Mouse (Mus musculus) limb, embryonic 15.5 days (tissue): ENCODE measurements at regions not wholly inside any gene's neighbourhood (a gene's known extent, or its start where the extent isn't known, plus 50 kb on each side); places are given as distances from the start of the nearest gene placed in this dataset.

Experiments
- ATAC-seq: fragments of 200-750 bp; cut with Nextera tagmentation; 2 replicates; pipeline ENCODE4 v1.8.0; 2017; ENCODE audit warnings: low read depth, moderate TSS enrichment; ENCODE audit not compliant: insufficient number of reproducible peaks, low FRiP score, low TSS enrichment
- H3K27ac ChIP-seq: fragments of 300-500 bp; sonication (generic); 2 replicates; pipeline ENCODE4 v1.5.1; 2015; ENCODE audit warnings: moderate library complexity, mild to moderate bottlenecking, inconsistent platforms
- H3K27me3 ChIP-seq: fragments of 300-500 bp; sonication (generic); 2 replicates; pipeline ENCODE4 v1.6.1; 2015; ENCODE audit warnings: inconsistent platforms
- H3K36me3 ChIP-seq: fragments of 300-500 bp; sonication (generic); 2 replicates; pipeline ENCODE4 v1.6.1; 2015; ENCODE audit warnings: inconsistent platforms
- H3K4me1 ChIP-seq: fragments of 300-500 bp; sonication (generic); 2 replicates; pipeline ENCODE4 v1.6.1; 2015; ENCODE audit warnings: inconsistent platforms
- H3K4me2 ChIP-seq: fragments of 300-500 bp; sonication (generic); 2 replicates; pipeline ENCODE4 v1.6.1; 2015; ENCODE audit warnings: mild to moderate bottlenecking, inconsistent platforms
- H3K4me3 ChIP-seq: fragments of 300-500 bp; sonication (generic); 2 replicates; pipeline ENCODE4 v1.5.1; 2015; ENCODE audit warnings: mild to moderate bottlenecking, inconsistent platforms
- H3K9ac ChIP-seq: fragments of 300-500 bp; sonication (generic); 2 replicates; pipeline ENCODE4 v1.6.1; 2015; ENCODE audit warnings: inconsistent platforms
- H3K9me3 ChIP-seq: fragments of 300-500 bp; sonication (generic); 2 replicates; pipeline ENCODE4 v1.6.1; 2016; ENCODE audit warnings: inconsistent platforms
- WGBS: fragments of 180-500 bp; shearing (Covaris S2); methylation state at CpG from one replicate; pipeline ENCODE4 v1.1.7; 2015; 5-methylcytosine and 5-hydroxymethylcytosine counted together

GRCm38 (mm10) chr12:8447612-8448011 is 52.2 kb downstream of the Rhob start:
- no peak overlapping the region for H3K4me3 ChIP-seq
- H3K27me3 ChIP-seq, result no peaks in the 10 kb centered on the region
- H3K9me3 ChIP-seq, result no peaks in the 10 kb centered on the region
- no peak overlapping the region for H3K27ac ChIP-seq
- no peak for ATAC-seq
- no peak overlapping the region for H3K9ac ChIP-seq
- H3K4me1 ChIP-seq, result peaks cover 33% of the 10 kb centered on the region
- no peaks in the 10 kb centered on the region for H3K36me3 ChIP-seq
- no peak overlapping the region for H3K4me2 ChIP-seq
- 77% methylated on average over 9 of the region's 9 CpGs for WGBS

DNA sequence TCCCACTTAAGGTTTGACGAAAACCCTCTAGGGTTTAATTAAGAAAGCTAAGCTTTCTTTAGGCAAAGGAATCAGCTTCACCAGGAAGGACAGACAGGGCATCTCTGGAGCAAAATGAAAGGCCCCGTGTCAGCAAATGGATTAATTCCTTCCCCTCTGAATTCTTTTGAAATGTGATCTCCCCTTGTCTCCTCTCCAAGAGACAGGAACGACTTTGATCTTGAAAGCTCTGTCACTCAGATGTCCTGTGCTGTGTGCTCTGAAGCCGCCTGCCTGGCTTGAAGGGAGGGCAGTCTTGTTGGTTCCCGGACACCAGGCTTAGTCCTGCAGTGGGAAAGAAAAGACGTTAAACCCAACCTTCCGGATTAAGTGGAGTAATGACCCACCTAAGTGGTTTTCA is 52.8 kb downstream of the Rhob start:
- no peak overlapping the region for H3K9ac ChIP-seq
- H3K27me3 ChIP-seq, result no peaks in the 10 kb centered on the region
- H3K4me1 ChIP-seq, result peaks cover 32% of the 10 kb centered on the region
- no peaks in the 10 kb centered on the region for H3K9me3 ChIP-seq
- no peak overlapping the region for H3K4me2 ChIP-seq
- no peak for ATAC-seq
- no peak overlapping the region for H3K27ac ChIP-seq
- H3K36me3 ChIP-seq, result no peaks in the 10 kb centered on the region
- no peak overlapping the region for H3K4me3 ChIP-seq
- WGBS, result 14% methylated on average over 7 of the region's 7 CpGs

- H3K4me3 ChIP-seq, result no peak overlapping the region
- 66% methylated on average over 13 of the region's 13 CpGs for WGBS
- peaks cover 29% of the 10 kb centered on the region for H3K4me1 ChIP-seq
- no peak overlapping the region for H3K9ac ChIP-seq
- peak overlapping the region; percentile 73 for H3K27ac ChIP-seq
- no peaks in the 10 kb centered on the region for H3K36me3 ChIP-seq
- H3K27me3 ChIP-seq, result no peaks in the 10 kb centered on the region
- peak; percentile 64; the same call in 1 of the 2 replicates for ATAC-seq
- H3K9me3 ChIP-seq, result no peaks in the 10 kb centered on the region
- no peak overlapping the region for H3K4me2 ChIP-seq
Observed at GRCm38 (mm10) chr12:8444975-8445853, 54.6 kb downstream of the Rhob start.

- Histone ChIP-seq H3K9me3 (no peaks in the 10 kb centered on the region), H3K4me3 (no peak overlapping the region), H3K9ac (no peak overlapping the region), H3K4me2 (no peak overlapping the region), H3K27ac (no peak overlapping the region), H3K27me3 (no peaks in the 10 kb centered on the region), H3K4me1 (peaks cover 27% of the 10 kb centered on the region), H3K36me3 (no peaks in the 10 kb centered on the region)
- 63% methylated on average over 4 of the region's 4 CpGs for WGBS
- ATAC-seq, result no peak
Observed at GRCm38 (mm10) chr12:8443917-8444453, 55.8 kb downstream of the Rhob start.

DNA sequence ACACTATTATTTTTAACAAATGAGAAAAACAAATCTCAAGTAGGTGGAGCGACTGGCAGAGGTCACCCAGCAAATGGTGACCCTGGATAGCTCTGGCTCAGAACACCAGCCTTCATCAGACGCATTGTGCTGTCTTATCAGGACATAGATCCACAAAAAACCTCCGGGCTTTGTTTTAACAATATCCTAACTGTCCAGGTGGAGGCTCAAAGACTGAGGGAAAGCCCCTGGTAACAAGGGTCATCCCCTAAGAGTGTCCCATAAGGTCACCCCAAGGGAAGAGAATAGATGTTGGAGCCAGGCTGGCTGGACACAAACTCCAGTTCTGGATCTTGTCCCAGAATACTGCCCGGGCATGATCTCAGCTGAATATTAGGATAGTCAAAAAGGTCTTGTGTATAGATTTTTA is 56.6 kb downstream of the Rhob start:
- Histone ChIP-seq H3K27ac (no peak overlapping the region), H3K4me1 (peaks cover 31% of the 10 kb centered on the region), H3K27me3 (no peaks in the 10 kb centered on the region), H3K9ac (no peak overlapping the region), H3K36me3 (no peaks in the 10 kb centered on the region), H3K9me3 (no peaks in the 10 kb centered on the region), H3K4me2 (no peak overlapping the region), H3K4me3 (no peak overlapping the region)
- WGBS, result 83% methylated on average over 4 of the region's 4 CpGs
- 0 out of 2 replicates have a peak, but pooled peaks have one; percentile 25 for ATAC-seq

DNA sequence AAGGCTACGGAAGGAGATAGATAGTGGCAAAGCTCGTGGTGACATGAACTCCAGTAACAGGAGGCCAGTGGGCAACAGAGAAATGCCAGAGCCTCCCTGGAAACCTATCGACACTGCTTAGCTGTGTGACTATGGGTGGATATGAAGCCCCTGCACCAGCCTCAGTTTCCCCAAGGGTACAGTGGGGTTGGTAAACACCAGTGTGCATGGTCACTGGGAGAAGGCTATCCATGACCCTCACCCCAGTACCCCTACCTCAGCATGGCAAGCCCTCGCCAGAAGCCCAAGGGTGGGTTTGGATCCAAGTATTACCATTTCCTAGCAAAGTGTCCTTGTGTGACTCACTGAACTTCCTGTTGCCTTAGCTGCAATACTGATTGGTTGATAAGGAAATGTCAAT is 58.5 kb downstream of the Rhob start:
- WGBS, result 92% methylated on average over 4 of the region's 4 CpGs
- H3K9me3 ChIP-seq, result no peaks in the 10 kb centered on the region
- peaks cover 43% of the 10 kb centered on the region for H3K4me1 ChIP-seq
- H3K27me3 ChIP-seq, result no peaks in the 10 kb centered on the region
- H3K4me3 ChIP-seq, result no peak overlapping the region
- H3K36me3 ChIP-seq, result no peaks in the 10 kb centered on the region
- H3K4me2 ChIP-seq, result no peak overlapping the region
- no peak overlapping the region for H3K9ac ChIP-seq
- ATAC-seq, result no peak
- 0 out of 2 replicates have a peak overlapping the region, but pooled peaks have one; percentile 40 for H3K27ac ChIP-seq

GRCm38 (mm10) chr12:8440373-8440772 is 59.4 kb downstream of the Rhob start:
- H3K4me2 ChIP-seq, result no peak overlapping the region
- 82% methylated on average over 3 of the region's 3 CpGs for WGBS
- H3K27ac ChIP-seq, result peak overlapping the region; percentile 40

GRCm38 (mm10) chr12:8439957-8440356 is 59.9 kb downstream of the Rhob start:
- Histone ChIP-seq H3K9me3 (no peaks in the 10 kb centered on the region), H3K4me1 (peaks cover 37% of the 10 kb centered on the region), H3K36me3 (no peaks in the 10 kb centered on the region), H3K4me3 (no peak overlapping the region), H3K27ac (peak overlapping the region; percentile 2; the same call in 1 of the 2 replicates), H3K9ac (no peak overlapping the region), H3K4me2 (no peak overlapping the region), H3K27me3 (no peaks in the 10 kb centered on the region)
- no peak for ATAC-seq
- 70% methylated on average over 3 of the region's 3 CpGs for WGBS

More at GRCm38 (mm10) chr12:8440373-8440772, 59.4 kb downstream of the Rhob start:
- ATAC-seq, result no peak
- Histone ChIP-seq H3K27me3 (no peaks in the 10 kb centered on the region), H3K9me3 (no peaks in the 10 kb centered on the region), H3K4me3 (no peak overlapping the region), H3K36me3 (no peaks in the 10 kb centered on the region), H3K9ac (no peak overlapping the region), H3K4me1 (peaks cover 41% of the 10 kb centered on the region)

DNA sequence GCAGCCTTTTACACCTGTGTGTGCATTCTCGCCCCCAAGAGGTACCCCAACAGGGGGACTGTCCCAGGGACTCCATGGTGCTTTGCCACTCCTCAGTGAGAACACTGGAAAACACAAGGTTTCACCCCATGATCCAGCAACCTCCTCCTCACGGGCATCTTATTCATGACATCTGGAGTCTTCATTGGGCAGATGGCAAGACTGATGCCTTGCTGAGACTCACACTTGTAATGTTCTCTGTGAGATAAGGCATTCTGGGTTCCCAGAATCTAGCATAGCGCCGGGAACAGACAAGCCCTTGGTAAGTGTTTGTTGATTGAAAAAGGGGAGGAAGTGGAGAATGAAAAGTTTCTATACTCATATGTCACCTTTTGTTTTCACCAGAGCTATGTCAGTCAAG is 60.3 kb downstream of the Rhob start:
- 82% methylated on average over 4 of the region's 4 CpGs for WGBS

GRCm38 (mm10) chr12:8438638-8439037 is 61.2 kb downstream of the Rhob start:
- H3K27ac ChIP-seq, result no peak overlapping the region
- no peak overlapping the region for H3K4me3 ChIP-seq
- H3K36me3 ChIP-seq, result no peaks in the 10 kb centered on the region
- H3K4me2 ChIP-seq, result no peak overlapping the region
- peaks cover 46% of the 10 kb centered on the region for H3K4me1 ChIP-seq
- H3K9me3 ChIP-seq, result no peaks in the 10 kb centered on the region
- 58% methylated on average over 4 of the region's 4 CpGs for WGBS
- no peak overlapping the region for H3K9ac ChIP-seq
- H3K27me3 ChIP-seq, result no peaks in the 10 kb centered on the region
- no peak for ATAC-seq

More for the DNA sequence above, 60.3 kb downstream of the Rhob start:
- H3K4me1 ChIP-seq, result peaks cover 37% of the 10 kb centered on the region
- no peaks in the 10 kb centered on the region for H3K36me3 ChIP-seq
- H3K27me3 ChIP-seq, result no peaks in the 10 kb centered on the region
- no peak for ATAC-seq
- H3K9me3 ChIP-seq, result no peaks in the 10 kb centered on the region
- H3K27ac ChIP-seq, result no peak overlapping the region
- H3K9ac ChIP-seq, result no peak overlapping the region
- no peak overlapping the region for H3K4me2 ChIP-seq
- no peak overlapping the region for H3K4me3 ChIP-seq

DNA sequence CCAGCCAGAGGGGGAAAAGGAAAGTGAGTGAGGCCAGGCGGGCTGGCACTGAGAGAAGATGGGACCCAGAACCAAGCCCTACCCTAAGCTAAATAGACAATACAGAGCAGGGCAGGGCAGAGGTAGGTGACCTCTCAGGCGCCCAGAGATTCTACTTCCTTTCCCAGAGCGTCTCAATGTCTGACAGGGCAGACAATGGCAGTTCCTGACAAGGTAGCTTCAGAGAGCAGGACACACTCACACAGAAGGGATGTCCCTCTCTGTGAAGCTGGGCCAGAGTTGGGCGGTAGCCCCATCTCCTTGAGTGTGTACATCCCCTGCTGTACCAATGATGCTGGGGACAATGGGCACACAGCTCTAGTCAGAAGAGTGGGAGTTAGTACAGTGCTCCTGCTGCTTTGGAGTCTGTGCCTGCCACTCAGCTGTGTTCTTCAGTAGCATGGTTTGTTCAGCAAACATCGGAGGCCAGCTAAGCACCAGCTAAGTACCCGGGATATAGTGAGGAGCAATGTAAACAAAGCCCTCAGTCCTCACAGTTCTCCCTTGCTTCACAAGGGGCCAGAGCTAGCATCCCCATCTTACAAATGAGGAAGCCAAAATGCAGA is 62.7 kb downstream of the Rhob start:
- Histone ChIP-seq H3K27me3 (no peaks in the 10 kb centered on the region), H3K36me3 (no peaks in the 10 kb centered on the region), H3K4me3 (no peak overlapping the region), H3K4me1 (peaks cover 55% of the 10 kb centered on the region), H3K4me2 (no peak overlapping the region), H3K9ac (no peak overlapping the region), H3K27ac (no peak overlapping the region), H3K9me3 (no peaks in the 10 kb centered on the region)
- WGBS, result 69% methylated on average over 6 of the region's 6 CpGs
- ATAC-seq, result no peak

DNA sequence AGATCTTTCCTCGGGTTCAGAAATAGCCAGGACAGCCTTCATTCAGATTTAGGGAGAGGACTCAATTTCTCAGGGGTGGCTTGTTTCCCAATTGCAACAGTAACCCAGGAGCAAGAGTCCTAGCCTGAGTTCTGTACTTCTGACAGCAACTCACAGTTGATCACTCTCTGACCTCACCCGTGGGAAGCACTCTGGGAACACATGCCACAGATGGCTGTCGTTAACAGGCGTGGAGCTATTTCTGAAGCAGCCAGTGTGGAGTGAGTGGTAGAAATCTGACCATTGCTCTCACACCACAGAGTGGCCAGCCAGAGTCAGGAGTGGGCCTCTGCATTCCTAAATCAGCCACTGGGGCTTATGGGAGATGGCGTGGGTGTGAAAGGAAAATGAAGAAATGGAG is 63.3 kb downstream of the Rhob start:
- ATAC-seq, result no peak
- H3K9ac ChIP-seq, result no peak overlapping the region
- no peaks in the 10 kb centered on the region for H3K9me3 ChIP-seq
- WGBS, result 29% methylated on average over 5 of the region's 5 CpGs
- H3K4me3 ChIP-seq, result no peak overlapping the region
- H3K4me1 ChIP-seq, result peaks cover 60% of the 10 kb centered on the region
- H3K36me3 ChIP-seq, result no peaks in the 10 kb centered on the region
- no peak overlapping the region for H3K4me2 ChIP-seq
- no peak overlapping the region for H3K27ac ChIP-seq
- no peaks in the 10 kb centered on the region for H3K27me3 ChIP-seq
